Mouse (Mus musculus): ENCODE data around the gene Kazald1. TPM values are rescaled to one million over a fixed set of nuclear protein-coding genes. Genes with fewer than 3 reads are reported as not detected.

The Kazald1 gene
- polyA plus RNA-seq, 1 experiment from 2014 or later = 29.4 TPM

DNA sequence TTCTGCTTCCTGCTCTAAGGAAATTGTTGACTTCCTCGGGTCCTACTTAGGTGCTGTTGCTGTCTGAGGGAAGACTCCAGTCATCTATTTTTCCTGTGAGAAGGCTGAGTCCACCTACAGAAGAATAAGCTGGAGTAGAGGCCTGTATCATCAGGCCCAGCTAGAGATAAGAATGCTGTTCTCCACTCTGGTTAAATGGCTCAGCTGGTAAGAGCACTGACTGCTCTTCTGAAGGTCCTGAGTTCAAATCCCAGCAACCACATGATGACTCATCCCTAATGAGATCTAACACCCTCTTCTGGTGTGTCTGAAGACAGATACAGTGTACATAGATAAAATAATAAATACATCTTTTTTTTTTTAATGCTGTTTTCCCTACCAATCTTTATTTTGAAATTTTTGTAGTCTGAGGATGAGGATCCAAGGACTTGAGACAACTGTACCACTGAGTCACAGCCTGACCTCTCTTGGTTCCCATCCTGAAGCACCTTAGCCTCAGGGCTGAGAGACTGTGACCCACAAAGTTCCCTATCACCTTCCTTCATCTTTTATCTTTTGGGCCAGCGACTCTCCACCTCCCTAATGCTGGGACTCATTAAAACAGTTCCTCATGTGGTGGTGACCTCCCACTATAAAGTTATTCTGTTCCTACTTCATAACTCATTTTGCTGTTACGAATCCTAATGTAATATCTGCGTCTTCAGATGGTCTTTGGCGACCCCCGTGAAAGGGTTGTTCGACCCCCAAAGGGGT is 7.1 kb upstream of the Kazald1 start:
- Histone ChIP-seq H3K27me3 (peaks cover 68% of the 10 kb centered on the region), H3K27ac (no peak overlapping the region), H3K36me3 (no peaks in the 10 kb centered on the region), H3K9ac (no peak overlapping the region), H3K4me3 (no peak overlapping the region), H3K4me1 (0 out of 2 replicates have a peak, but pooled peaks cover 3% of the 10 kb centered on the region), H3K4me2 (no peak overlapping the region), H3K9me3 (0 out of 2 replicates have a peak, but pooled peaks cover 3% of the 10 kb centered on the region)
- ATAC-seq (ENCODE audit: insufficient number of reproducible peaks, insufficient read depth, low FRiP score, low TSS enrichment, low read depth) = no peak
- WGBS = 75% methylated on average over 7 of the region's 7 CpGs

DNA sequence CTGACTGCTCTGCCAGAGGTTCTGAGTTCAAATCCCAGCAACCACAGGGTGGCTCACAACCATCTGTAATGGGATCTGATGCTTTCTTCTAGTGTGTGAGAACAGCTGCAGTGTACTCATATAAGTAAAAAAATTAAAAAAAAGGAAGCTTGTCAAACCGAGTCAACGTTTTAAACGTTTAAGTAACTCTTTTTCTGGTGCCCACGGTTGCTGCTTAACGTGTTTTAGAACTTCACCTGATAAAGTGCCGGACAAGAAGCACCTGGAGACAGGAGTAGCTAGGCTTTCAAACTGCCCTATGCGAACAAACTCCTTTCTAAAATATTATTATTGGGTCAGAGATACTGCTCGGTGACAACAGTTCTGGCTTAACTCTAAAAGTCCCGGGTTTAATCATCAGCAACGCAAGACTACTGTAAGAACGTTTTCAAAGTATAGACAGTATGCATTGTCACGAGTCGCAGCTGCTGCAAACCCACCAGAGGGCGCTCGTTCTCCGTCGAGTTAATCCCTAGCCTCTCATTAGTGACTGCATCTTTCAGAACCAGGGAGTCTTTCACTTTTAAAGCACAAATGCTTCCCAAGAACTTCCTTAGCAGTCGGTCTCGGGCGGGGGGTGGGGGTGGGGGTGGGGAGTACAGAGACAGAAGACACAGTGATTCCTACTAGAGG is 1.0 kb upstream of the Kazald1 start:
- H3K36me3 ChIP-seq = no peaks in the 10 kb centered on the region
- 9% methylated on average over 20 of the region's 20 CpGs for WGBS
- H3K4me1 ChIP-seq = peaks cover 41% of the 10 kb centered on the region
- no peaks in the 10 kb centered on the region for H3K9me3 ChIP-seq
- H3K4me3 ChIP-seq = peak overlapping the region; percentile 66
- H3K27ac ChIP-seq = peak overlapping the region; percentile 97
- peak overlapping the region; percentile 89 for H3K9ac ChIP-seq
- peak overlapping the region; percentile 94 for H3K4me2 ChIP-seq
- peaks cover 57% of the 10 kb centered on the region for H3K27me3 ChIP-seq
- no peak for ATAC-seq (ENCODE audit: insufficient number of reproducible peaks, insufficient read depth, low FRiP score, low TSS enrichment, low read depth)

DNA sequence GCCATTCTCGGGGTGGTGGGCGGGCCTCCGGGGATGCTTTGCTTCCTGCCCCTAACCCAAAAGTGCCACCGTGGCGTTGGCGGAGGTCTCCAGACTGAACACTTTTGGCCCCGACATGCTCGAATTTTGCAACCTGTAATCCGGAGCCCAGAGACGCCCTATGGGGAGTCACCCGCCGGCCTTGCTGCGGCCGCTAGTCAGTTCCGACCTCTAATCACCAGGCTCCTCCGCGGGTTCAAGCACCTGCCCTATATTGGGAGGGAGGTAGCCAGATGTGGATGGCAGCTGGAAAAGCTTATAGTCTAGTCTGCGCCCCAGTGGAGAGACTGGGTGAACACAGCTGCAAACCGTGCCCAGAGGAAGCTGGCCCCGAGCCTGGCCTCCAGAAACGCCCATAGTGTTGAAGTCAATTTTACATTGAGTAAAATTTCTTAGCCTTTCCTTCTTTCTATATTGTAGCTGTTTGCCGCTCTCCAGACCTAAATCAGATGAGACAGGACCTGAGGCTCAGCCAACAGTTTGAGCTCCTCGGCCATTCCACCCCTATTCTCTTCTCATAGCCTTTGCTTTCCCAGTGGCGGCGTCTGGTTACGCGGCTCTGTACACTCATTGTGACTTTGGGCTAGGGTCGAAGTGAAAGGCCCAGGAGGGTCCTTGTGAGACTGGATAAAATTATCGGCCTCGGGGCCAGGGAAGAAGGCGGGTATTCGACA is 438 bp downstream of the Kazald1 start:
- no peaks in the 10 kb centered on the region for H3K36me3 ChIP-seq
- ATAC-seq (ENCODE audit: insufficient number of reproducible peaks, insufficient read depth, low FRiP score, low TSS enrichment, low read depth) = no peak; the same call in none of the 2 replicates
- peaks cover 56% of the 10 kb centered on the region for H3K4me1 ChIP-seq
- H3K27me3 ChIP-seq = peaks cover 61% of the 10 kb centered on the region
- H3K27ac ChIP-seq = peak overlapping the region; percentile 97
- H3K9ac ChIP-seq = peak overlapping the region; percentile 89
- H3K9me3 ChIP-seq = no peaks in the 10 kb centered on the region
- H3K4me3 ChIP-seq = peak overlapping the region; percentile 66
- 2% methylated on average over 32 of the region's 32 CpGs for WGBS
- peak overlapping the region; percentile 94 for H3K4me2 ChIP-seq

DNA sequence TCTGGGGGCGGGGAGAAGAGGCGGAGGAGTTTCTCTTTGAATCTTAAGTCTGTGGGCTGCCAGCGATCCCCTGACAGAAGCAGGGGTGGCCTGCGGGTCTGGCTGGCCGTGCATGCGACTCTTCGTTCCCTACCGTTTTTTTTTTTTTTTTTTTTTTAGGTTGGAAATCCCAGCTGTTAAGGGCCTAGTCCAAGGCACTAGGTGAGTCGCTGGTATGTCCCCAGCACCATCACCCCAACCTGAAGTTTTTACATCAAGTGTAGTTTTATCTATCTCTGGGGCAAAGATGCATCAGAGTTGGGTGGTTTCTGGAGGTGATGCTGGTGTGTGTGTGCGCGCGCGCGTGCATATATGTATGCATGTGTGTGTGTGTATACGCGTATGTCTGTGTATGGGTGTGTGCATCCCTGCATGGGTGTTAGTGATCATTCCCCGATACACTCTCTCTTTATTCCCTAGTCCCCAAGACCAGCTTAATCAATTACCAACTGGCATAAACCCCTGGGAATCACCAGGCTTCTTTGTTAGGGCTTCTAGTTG is 1.1 kb downstream of the Kazald1 start:
- H3K4me1 ChIP-seq = peaks cover 62% of the 10 kb centered on the region
- 8% methylated on average over 17 of the region's 17 CpGs for WGBS
- peak overlapping the region; percentile 94 for H3K4me2 ChIP-seq
- H3K9me3 ChIP-seq = no peaks in the 10 kb centered on the region
- peak overlapping the region; percentile 97 for H3K27ac ChIP-seq
- H3K4me3 ChIP-seq = peak overlapping the region; percentile 66
- H3K27me3 ChIP-seq = peaks cover 65% of the 10 kb centered on the region
- no peak for ATAC-seq (ENCODE audit: insufficient number of reproducible peaks, insufficient read depth, low FRiP score, low TSS enrichment, low read depth)
- H3K9ac ChIP-seq = peak overlapping the region; percentile 89
- no peaks in the 10 kb centered on the region for H3K36me3 ChIP-seq

DNA sequence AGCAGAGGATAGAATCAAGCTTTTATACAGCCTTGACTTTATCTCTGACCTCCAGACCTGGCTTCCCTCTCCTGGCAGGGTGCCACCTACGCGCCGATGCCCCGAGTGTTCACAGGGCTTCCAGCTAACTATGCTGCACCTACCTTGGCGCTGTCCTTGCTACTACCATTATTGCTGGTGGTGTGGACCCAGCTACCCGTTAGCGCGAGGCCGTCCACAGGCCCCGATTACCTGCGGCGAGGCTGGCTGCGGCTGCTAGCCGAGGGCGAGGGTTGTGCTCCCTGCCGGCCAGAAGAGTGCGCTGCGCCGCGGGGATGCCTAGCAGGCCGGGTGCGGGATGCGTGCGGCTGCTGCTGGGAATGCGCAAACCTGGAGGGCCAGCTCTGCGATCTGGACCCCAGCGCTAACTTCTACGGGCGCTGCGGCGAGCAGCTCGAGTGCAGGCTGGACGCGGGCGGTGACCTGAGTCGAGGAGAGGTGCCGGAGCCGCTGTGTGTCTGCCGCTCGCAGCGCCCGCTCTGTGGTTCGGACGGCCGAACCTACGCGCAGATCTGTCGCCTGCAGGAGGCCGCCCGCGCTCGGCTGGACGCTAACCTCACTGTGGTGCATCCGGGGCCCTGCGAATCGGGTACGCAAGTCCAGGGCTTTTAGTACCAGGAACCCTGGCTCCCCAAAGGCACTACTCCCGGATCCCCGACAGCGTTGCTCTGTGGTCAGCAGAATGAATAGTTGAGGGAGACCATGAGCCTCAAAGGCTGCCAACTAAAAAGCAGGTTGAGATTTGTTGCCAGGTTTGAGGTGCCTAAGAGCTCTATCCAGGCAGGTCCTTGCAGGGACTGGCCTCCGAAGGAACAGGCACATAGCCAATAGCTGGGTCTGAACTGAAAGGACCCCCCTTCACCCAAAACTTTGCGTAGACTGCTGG is 1.8 kb downstream of the Kazald1 start:
- H3K9me3 ChIP-seq = no peaks in the 10 kb centered on the region
- no peak for ATAC-seq (ENCODE audit: insufficient number of reproducible peaks, insufficient read depth, low FRiP score, low TSS enrichment, low read depth)

DNA sequence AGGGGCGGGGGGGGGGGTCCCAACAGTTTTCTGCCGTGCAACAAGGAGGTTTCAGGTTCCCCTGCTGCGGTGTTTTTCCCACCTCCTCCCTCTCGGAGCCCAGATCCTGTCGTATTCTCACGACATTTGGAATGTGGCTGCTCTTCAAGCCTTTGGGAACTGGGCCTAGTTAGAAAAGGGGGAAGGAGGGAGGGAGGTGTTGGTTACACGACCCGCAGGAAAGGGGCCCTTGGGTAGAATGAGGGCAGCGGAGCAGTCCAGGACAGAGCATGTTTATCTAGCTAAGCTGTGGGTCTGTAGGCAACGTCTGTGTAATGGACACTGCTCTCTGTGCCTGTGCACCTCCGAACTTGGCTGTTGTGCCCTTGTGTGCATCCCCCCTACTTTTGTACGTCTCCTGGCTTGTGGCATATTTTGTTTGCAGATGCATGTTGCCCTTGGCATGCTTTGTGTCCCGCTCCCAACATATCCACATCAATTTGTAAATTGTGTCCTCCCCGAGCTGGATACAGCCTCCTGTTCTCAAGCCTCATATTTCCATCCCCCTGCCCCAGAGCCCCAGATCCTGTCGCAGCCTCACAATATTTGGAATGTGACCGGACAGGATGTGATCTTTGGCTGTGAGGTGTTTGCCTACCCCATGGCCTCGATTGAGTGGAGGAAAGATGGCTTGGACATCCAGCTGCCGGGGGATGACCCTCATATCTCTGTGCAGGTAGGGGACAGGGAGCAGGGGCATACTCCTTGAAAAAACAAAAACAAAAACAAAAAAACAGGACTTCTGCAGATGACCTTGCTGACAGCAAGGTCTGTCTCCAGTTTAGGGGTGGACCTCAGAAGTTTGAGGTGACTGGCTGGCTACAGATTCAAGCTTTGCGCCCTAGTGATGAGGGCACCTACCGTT is 3.0 kb downstream of the Kazald1 start:
- H3K27ac ChIP-seq = no peak overlapping the region
- H3K4me3 ChIP-seq = peak overlapping the region; percentile 66
- H3K9me3 ChIP-seq = no peaks in the 10 kb centered on the region
- no peaks in the 10 kb centered on the region for H3K36me3 ChIP-seq
- H3K4me2 ChIP-seq = peak overlapping the region; percentile 94
- ATAC-seq (ENCODE audit: insufficient number of reproducible peaks, insufficient read depth, low FRiP score, low TSS enrichment, low read depth) = no peak
- peaks cover 74% of the 10 kb centered on the region for H3K27me3 ChIP-seq
- 7% methylated on average over 20 of the region's 20 CpGs for WGBS
- peaks cover 63% of the 10 kb centered on the region for H3K4me1 ChIP-seq
- H3K9ac ChIP-seq = no peak overlapping the region

More for the DNA sequence above, 1.8 kb downstream of the Kazald1 start:
- H3K27me3 ChIP-seq = peaks cover 71% of the 10 kb centered on the region
- H3K9ac ChIP-seq = peak overlapping the region; percentile 89
- peaks cover 63% of the 10 kb centered on the region for H3K4me1 ChIP-seq
- 1% methylated on average over 62 of the region's 62 CpGs for WGBS
- H3K4me2 ChIP-seq = peak overlapping the region; percentile 94
- H3K27ac ChIP-seq = no peak overlapping the region; the same call in 1 of the 2 replicates
- peak overlapping the region; percentile 66 for H3K4me3 ChIP-seq
- no peaks in the 10 kb centered on the region for H3K36me3 ChIP-seq

DNA sequence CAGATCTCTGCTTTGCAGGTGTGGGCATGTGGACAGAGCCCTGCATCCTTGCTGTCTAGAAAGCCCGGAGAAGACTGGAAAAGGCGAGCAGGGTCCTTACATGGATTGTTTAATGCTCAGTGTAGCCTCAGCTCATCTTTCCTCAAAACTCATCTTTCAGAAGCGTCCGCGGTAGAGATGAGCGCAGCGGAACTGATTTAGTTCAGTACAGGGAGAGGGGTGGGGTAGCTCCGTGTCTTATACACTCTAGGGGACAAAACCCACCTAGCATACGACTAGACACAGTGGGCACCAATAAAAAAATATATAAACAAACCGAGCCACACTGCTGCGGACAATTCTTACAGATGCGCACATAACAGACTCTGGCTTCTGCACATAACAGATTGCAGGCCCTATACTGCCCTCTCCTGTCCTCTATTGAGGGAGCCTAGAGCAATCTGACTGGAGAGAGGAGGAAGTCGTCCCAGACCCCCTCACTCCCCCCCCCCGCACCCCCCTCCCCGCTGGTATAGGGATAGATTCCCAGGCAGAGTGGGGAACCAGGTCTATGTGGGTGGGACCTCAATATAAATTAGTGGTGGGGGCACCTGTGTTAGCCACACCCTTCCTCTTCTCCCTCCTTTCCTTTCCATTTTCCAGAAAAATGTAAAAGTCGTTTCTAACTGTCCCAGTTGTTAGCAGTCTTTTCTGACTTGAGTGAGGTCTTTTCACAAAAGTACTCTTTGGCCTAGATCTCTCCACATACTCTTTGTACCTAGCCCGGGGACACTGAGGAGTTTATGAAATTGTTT is 4.1 kb downstream of the Kazald1 start:
- ATAC-seq (ENCODE audit: insufficient number of reproducible peaks, insufficient read depth, low FRiP score, low TSS enrichment, low read depth) = no peak
- Histone ChIP-seq H3K9ac (peak overlapping the region; percentile 62), H3K9me3 (no peaks in the 10 kb centered on the region), H3K27ac (peak overlapping the region; percentile 72), H3K4me1 (peaks cover 60% of the 10 kb centered on the region), H3K27me3 (peaks cover 78% of the 10 kb centered on the region), H3K4me2 (peak overlapping the region; percentile 94), H3K36me3 (no peaks in the 10 kb centered on the region), H3K4me3 (peak overlapping the region; percentile 38)
- WGBS = 4% methylated on average over 17 of the region's 17 CpGs

DNA sequence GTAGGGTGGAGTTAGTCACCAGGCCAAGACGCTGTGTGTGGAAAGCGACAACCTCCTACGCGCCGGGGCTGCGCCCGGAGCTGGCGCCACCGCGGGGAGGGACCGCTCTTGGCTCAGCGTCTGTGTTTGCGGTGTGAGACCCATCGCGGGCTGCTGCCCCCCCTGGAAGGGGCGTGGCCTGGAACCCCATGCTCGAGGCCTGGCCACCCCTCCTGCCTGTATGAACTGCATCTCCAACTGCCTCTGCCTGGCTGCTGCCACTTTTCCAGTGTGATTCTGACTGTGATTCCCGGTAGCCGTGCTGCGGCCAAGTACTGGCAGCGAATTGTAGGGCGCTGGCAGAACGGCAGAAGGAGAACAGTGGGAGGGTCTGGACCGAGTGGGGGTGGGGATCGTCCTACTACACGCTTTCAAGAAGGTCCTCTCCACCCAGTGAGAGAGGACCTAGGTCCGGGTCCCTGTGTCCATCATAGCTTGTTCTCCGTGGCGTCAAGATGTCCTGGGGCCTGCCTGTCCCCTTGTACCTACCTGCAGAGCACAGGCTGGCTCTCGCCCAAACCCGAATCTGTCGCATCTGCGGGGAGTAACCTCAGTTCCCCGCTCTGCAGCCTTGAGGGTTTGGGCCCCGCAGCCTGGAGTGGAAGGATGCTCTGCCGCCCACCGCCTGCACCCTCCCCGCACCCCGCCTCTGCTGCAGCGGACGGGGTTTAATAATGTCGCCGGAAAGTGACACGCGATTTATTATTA is 4.9 kb downstream of the Kazald1 start:
- ATAC-seq (ENCODE audit: insufficient number of reproducible peaks, insufficient read depth, low FRiP score, low TSS enrichment, low read depth) = no peak
- WGBS = under 1% methylated on average over 45 of the region's 45 CpGs
- H3K4me1 ChIP-seq = peaks cover 60% of the 10 kb centered on the region

DNA sequence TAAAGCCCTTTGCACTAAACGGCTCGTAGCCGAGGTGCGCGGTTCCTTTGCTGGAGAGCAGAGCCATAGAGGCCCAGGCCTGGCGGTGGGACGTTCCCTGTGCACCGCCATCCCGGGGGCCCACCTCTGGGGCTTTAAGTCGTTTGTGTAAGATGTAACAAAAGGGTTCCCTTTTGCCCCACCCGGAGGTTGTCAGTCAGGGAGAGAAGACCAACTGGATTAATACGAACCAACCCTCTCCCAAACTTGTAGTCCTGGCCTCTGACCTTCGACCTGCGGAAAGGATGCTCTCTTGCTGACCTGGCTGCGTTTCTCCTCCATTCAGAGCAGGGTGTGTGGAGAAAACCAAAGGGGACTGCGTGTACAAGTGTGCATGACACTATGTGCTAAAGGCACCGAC is 5.7 kb downstream of the Kazald1 start:
- peak overlapping the region; percentile 62 for H3K9ac ChIP-seq
- peak overlapping the region; percentile 94 for H3K4me2 ChIP-seq
- whole genome bisulfite sequencing = under 1% methylated on average over 17 of the region's 17 CpGs
- peak overlapping the region; percentile 38 for H3K4me3 ChIP-seq
- H3K9me3 ChIP-seq = no peaks in the 10 kb centered on the region
- H3K27me3 ChIP-seq = peaks cover 88% of the 10 kb centered on the region
- peaks cover 55% of the 10 kb centered on the region for H3K4me1 ChIP-seq
- H3K27ac ChIP-seq = no peak overlapping the region
- no peak for ATAC-seq (ENCODE audit: insufficient number of reproducible peaks, insufficient read depth, low FRiP score, low TSS enrichment, low read depth)
- H3K36me3 ChIP-seq = no peaks in the 10 kb centered on the region

More for the DNA sequence above, 4.9 kb downstream of the Kazald1 start:
- Histone ChIP-seq H3K9me3 (no peaks in the 10 kb centered on the region), H3K36me3 (no peaks in the 10 kb centered on the region), H3K27me3 (peaks cover 85% of the 10 kb centered on the region), H3K27ac (peak overlapping the region; percentile 72), H3K4me2 (peak overlapping the region; percentile 94), H3K4me3 (peak overlapping the region; percentile 38), H3K9ac (peak overlapping the region; percentile 62)
